Mouse (Mus musculus) heart, adult 2 months (tissue): ENCODE results near the gene Lrmp. TPM values are rescaled to one million over a fixed set of nuclear protein-coding genes. Genes with fewer than 3 reads are reported as not detected.
A peak's percentile ranks its signal among the peaks of the same experiment; 100 is the strongest.

Experiments used
- DNase-seq, 2 experiments: peaks; one replicate each; pipeline ENCODE4 v3.0.0; 2021
- H3K27ac ChIP-seq: fragments of 200-600 bp; 2 replicates; pipeline ENCODE4 v1.8.1; 2022
- H3K27me3 ChIP-seq: fragments of 200-500 bp; 2 replicates; pipeline ENCODE4 v1.6.1; 2012; ENCODE audit warnings: mild to moderate bottlenecking, low read length, inconsistent platforms, mixed read lengths; ENCODE audit not compliant: control insufficient read depth, insufficient read depth
- H3K36me3 ChIP-seq: fragments of 200-500 bp; 2 replicates; pipeline ENCODE4 v1.6.1; 2012; ENCODE audit warnings: low read length, inconsistent platforms; ENCODE audit not compliant: control insufficient read depth, insufficient read depth
- H3K4me1 ChIP-seq: fragments of 200-500 bp; 2 replicates; pipeline ENCODE4 v1.6.1; 2011; ENCODE audit warnings: low read length; ENCODE audit not compliant: control insufficient read depth, insufficient read depth
- H3K4me3 ChIP-seq: fragments of 200-600 bp; 2 replicates; pipeline ENCODE4 v1.8.1; 2022
- H3K79me2 ChIP-seq: fragments of 200-500 bp; replicated peaks from 2 replicates; pipeline ENCODE4 v1.6.1; 2012; ENCODE audit warnings: mild to moderate bottlenecking, inconsistent platforms, low read length, moderate library complexity, mixed read lengths; ENCODE audit not compliant: control insufficient read depth, insufficient read depth
- H3K9ac ChIP-seq: fragments of 200-500 bp; 2 replicates; pipeline ENCODE4 v1.6.1; 2012; ENCODE audit warnings: low read depth, mild to moderate bottlenecking, control low read depth, inconsistent platforms, low read length, mixed read lengths
- CTCF ChIP-seq: fragments of 200-600 bp; IDR thresholded peaks from 2 replicates; pipeline ENCODE4 v1.8.1; 2022; ENCODE audit warnings: antibody characterized with exemption, mild to moderate bottlenecking, moderate library complexity
- EP300 ChIP-seq: fragments of 200-500 bp; IDR thresholded peaks from 2 replicates; pipeline ENCODE4 v1.6.1; 2011; ENCODE audit warnings: low read depth, low read length, control low read depth; ENCODE audit not compliant: insufficient read depth
- POLR2A ChIP-seq: fragments of 200-500 bp; IDR thresholded peaks from 2 replicates; pipeline ENCODE4 v1.6.1; 2011; ENCODE audit warnings: mild to moderate bottlenecking, low read depth, low read length, control low read depth; ENCODE audit not compliant: insufficient read depth
- WGBS: fragments of 180-500 bp; shearing (Covaris S2); methylation state at CpG from one replicate; pipeline ENCODE4 v1.1.7; 2018; 5-methylcytosine and 5-hydroxymethylcytosine counted together
- intact Hi-C: fragments of 180-260 bp; cut with DNase I; formaldehyde crosslinking; loops from one replicate; pipeline ENCODE4 v1.15.1; 2025
- polyA plus RNA-seq: library from polyadenylated mRNA; depleted of rRNA; stranded (reverse); fragments of >200 nt; gene quantifications from 2 replicates; pipeline ENCODE4 v1.2.3, GENCODE M21; 2012
- total RNA-seq, 2 experiments: library from RNA; stranded (reverse); gene quantifications; 2 replicates each; pipeline ENCODE4 v1.2.3; 2021

Lrmp gene
- total and polyA plus RNA-seq, 3 experiments: 1.1 to 4.6 (median 1.9) TPM

- Histone ChIP-seq H3K36me3 (no peaks in the 10 kb centered on the region), H3K27ac (no peak overlapping the region), H3K27me3 (no peaks in the 10 kb centered on the region), H3K4me1 (peaks cover 6% of the 10 kb centered on the region), H3K4me3 (no peak overlapping the region), H3K9ac (no peak overlapping the region), H3K79me2 (no peaks in the 10 kb centered on the region)
- peak in 1 of 2 experiments; percentile 19 for DNase-seq
- intact Hi-C loops: no loop called here
- no peak for TF ChIP-seq CTCF
- TF ChIP-seq EP300: no peak
- no peak for TF ChIP-seq POLR2A
- 39% methylated on average over 9 of the region's 9 CpGs for WGBS
These were observed 60.1 kb downstream of the Lrmp start for GRCm38 (mm10) chr6:145175571-145175981.

GRCm38 (mm10) chr6:145176474-145176873 lies 61.0 kb downstream of the Lrmp start:
- Histone ChIP-seq H3K27me3 (no peaks in the 10 kb centered on the region), H3K79me2 (no peaks in the 10 kb centered on the region), H3K4me3 (no peak overlapping the region), H3K36me3 (no peaks in the 10 kb centered on the region), H3K27ac (no peak overlapping the region), H3K9ac (no peak overlapping the region), H3K4me1 (peaks cover 6% of the 10 kb centered on the region)
- TF ChIP-seq POLR2A (no peak), CTCF (no peak), EP300 (no peak)
- intact Hi-C loops: no loop called here
- peak in 1 of 2 experiments; percentile 12 for DNase-seq
- whole genome bisulfite sequencing: 87% methylated on average over 10 of the region's 10 CpGs

- peak; percentile 33 to 67 for DNase-seq
- 55% methylated on average over 6 of the region's 6 CpGs for WGBS
- Histone ChIP-seq H3K4me1 (peaks cover 4% of the 10 kb centered on the region), H3K27ac (no peak overlapping the region), H3K4me3 (no peak overlapping the region), H3K27me3 (no peaks in the 10 kb centered on the region), H3K9ac (no peak overlapping the region), H3K36me3 (no peaks in the 10 kb centered on the region), H3K79me2 (no peaks in the 10 kb centered on the region)
- TF ChIP-seq CTCF (peak; percentile 82), POLR2A (no peak), EP300 (no peak)
- intact Hi-C loops: no loop called here
These were observed 64.2 kb downstream of the Lrmp start for GRCm38 (mm10) chr6:145179665-145180064.

- intact Hi-C loops: no loop called here
These were observed 66.6 kb downstream of the Lrmp start for GRCm38 (mm10) chr6:145182044-145182443.

GRCm38 (mm10) chr6:145186096-145186495 lies 70.6 kb downstream of the Lrmp start:
- peaks cover 4% of the 10 kb centered on the region for H3K4me1 ChIP-seq
- H3K9ac ChIP-seq: no peak overlapping the region
- H3K27me3 ChIP-seq: no peaks in the 10 kb centered on the region
- DNase-seq: no peak
- 86% methylated on average over 1 of the region's 1 CpGs for WGBS
- H3K79me2 ChIP-seq: no peaks in the 10 kb centered on the region
- no peak overlapping the region for H3K4me3 ChIP-seq
- intact Hi-C loops: no loop called here
- TF ChIP-seq CTCF: no peak
- TF ChIP-seq EP300: no peak
- no peak for TF ChIP-seq POLR2A
- H3K27ac ChIP-seq: no peak overlapping the region
- H3K36me3 ChIP-seq: no peaks in the 10 kb centered on the region

More at GRCm38 (mm10) chr6:145182044-145182443, 66.6 kb downstream of the Lrmp start:
- H3K79me2 ChIP-seq: no peaks in the 10 kb centered on the region
- H3K4me1 ChIP-seq: peaks cover 4% of the 10 kb centered on the region
- H3K36me3 ChIP-seq: no peaks in the 10 kb centered on the region
- WGBS: 22% methylated on average over 8 of the region's 8 CpGs
- TF ChIP-seq POLR2A (peak; percentile 85), EP300 (peak; percentile 45; the same call in 1 of the 2 replicates), CTCF (no peak)
- peak overlapping the region; percentile 75 for H3K27ac ChIP-seq
- peak overlapping the region; percentile 56; the same call in 1 of the 2 replicates for H3K9ac ChIP-seq
- peak; percentile 53 to 75 for DNase-seq
- H3K27me3 ChIP-seq: no peaks in the 10 kb centered on the region
- peak overlapping the region; percentile 33; the same call in 1 of the 2 replicates for H3K4me3 ChIP-seq

GRCm38 (mm10) chr6:145187093-145188088 lies 71.9 kb downstream of the Lrmp start:
- Histone ChIP-seq H3K9ac (peak overlapping the region; percentile 2; the same call in 1 of the 2 replicates), H3K36me3 (no peaks in the 10 kb centered on the region), H3K4me3 (peak overlapping the region; percentile 42), H3K79me2 (no peaks in the 10 kb centered on the region), H3K27me3 (no peaks in the 10 kb centered on the region), H3K27ac (no peak overlapping the region), H3K4me1 (no peaks in the 10 kb centered on the region; the same call in 1 of the 2 replicates)
- DNase-seq: peak in 1 of 2 experiments; percentile 26
- TF ChIP-seq CTCF (peak; percentile 86), EP300 (no peak), POLR2A (no peak)
- 51% methylated on average over 27 of the region's 27 CpGs for WGBS
- intact Hi-C loops: loop anchor here (1.0 kb wide), 2 partner anchors 98 to 154 kb away; no protein-coding TSS in a partner anchor
